Mouse (Mus musculus) CH12.LX (cell line): ENCODE measurements around the gene Abhd2.

Experiments used
- BHLHE40 ChIP-seq: IDR thresholded peaks from 2 replicates; pipeline ENCODE4 v1.6.1; 2011; ENCODE audit warnings: mild to moderate bottlenecking, low read depth, low read length, improper control_type of control experiment
- CTCF ChIP-seq, 2 experiments: IDR thresholded peaks in 1 of 2; conservative IDR thresholded peaks in 1 of 2; 2 replicates each; pipeline ENCODE4 v1.5.1; 2011 to 2012; ENCODE audit warnings: low read depth in 2 of 2, low read length in 2 of 2, improper control_type of control experiment in 1 of 2, inconsistent platforms in 1 of 2, mild to moderate bottlenecking in 1 of 2, moderate library complexity in 1 of 2
- EP300 ChIP-seq: IDR thresholded peaks from 2 replicates; pipeline ENCODE4 v1.6.1; 2011; ENCODE audit warnings: low read length, improper control_type of control experiment
- IRF4 ChIP-seq: IDR thresholded peaks from 2 replicates; pipeline ENCODE4 v1.6.1; 2014; ENCODE audit warnings: low read depth, mild to moderate bottlenecking, inconsistent platforms, low read length, improper control_type of control experiment
- KAT2A ChIP-seq: IDR thresholded peaks from 2 replicates; pipeline ENCODE4 v1.6.1; 2012; ENCODE audit warnings: low read length, improper control_type of control experiment, inconsistent platforms; ENCODE audit not compliant: insufficient replicate concordance
- MAFK ChIP-seq: IDR thresholded peaks from 2 replicates; pipeline ENCODE4 v1.6.1; 2011; ENCODE audit warnings: low read length, improper control_type of control experiment; ENCODE audit not compliant: insufficient replicate concordance
- MYC ChIP-seq: IDR thresholded peaks from 2 replicates; pipeline ENCODE4 v1.6.1; 2011; ENCODE audit warnings: low read depth, mild to moderate bottlenecking, improper control_type of control experiment, low read length
- NRF1 ChIP-seq: IDR thresholded peaks from 2 replicates; pipeline ENCODE4 v1.6.1; 2014; ENCODE audit warnings: low read depth, mild to moderate bottlenecking, inconsistent platforms, low read length, improper control_type of control experiment, moderate library complexity
- POLR2A ChIP-seq: IDR thresholded peaks from 2 replicates; pipeline ENCODE4 v1.6.1; 2011; ENCODE audit warnings: low read depth, mild to moderate bottlenecking, improper control_type of control experiment, low read length
- SIN3A ChIP-seq: IDR thresholded peaks from 2 replicates; pipeline ENCODE4 v1.6.1; 2012; ENCODE audit warnings: low read length, improper control_type of control experiment, inconsistent platforms
- SMC3 ChIP-seq: IDR thresholded peaks from 2 replicates; pipeline ENCODE4 v1.6.1; 2011; ENCODE audit warnings: low read depth, low read length, improper control_type of control experiment
- UBTF ChIP-seq: IDR thresholded peaks from 2 replicates; pipeline ENCODE4 v1.6.1; 2012; ENCODE audit warnings: low read depth, mild to moderate bottlenecking, inconsistent platforms, low read length, improper control_type of control experiment, moderate library complexity
- ZMIZ1 ChIP-seq: IDR thresholded peaks from 2 replicates; pipeline ENCODE4 v1.6.1; 2012; ENCODE audit warnings: low read depth, mild to moderate bottlenecking, inconsistent platforms, low read length, improper control_type of control experiment
- ZNF384 ChIP-seq: IDR thresholded peaks from 2 replicates; pipeline ENCODE4 v1.6.1; 2012; ENCODE audit warnings: low read depth, low read length, improper control_type of control experiment, inconsistent platforms

DNA sequence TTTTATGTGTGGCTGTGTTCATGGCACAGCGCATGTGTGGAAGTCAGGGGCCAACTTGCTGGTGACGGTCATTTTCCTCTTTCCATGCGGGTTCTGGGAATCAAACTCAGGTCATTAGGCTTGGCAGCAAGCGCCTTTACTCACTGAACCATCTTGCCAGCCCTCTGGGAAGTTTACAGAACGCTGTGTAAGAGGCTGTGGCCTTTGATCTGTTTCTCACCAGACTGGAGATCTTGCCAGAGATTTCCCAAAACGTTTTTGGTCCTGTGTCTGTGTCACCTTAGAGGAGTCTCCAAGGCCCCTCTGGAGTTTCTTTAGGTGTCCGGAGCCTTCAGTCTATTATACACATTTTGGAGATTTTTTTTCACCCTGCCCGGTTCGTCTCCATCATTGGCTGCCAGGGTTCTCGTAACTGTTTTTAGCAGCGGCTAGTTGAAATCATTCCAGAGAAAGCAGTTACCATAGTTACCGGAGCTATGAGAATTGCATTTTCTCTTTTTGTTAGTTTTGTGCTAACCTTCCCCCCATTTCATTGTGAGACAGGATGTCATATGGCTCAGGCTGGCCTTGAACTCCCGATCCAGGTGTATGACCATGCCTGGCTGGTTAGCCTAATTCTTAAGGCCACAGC lies 22.3 kb downstream of the Abhd2 start:
- TF ChIP-seq POLR2A (no peak), SIN3A (no peak), EP300 (no peak), MAFK (no peak), CTCF (conservative IDR thresholded peaks at IDR 0.05 in 1 of 2, IDR thresholded peaks at IDR 0.05 in 1 of 2; ENCODE audit: low read depth in 2 of 2, low read length in 2 of 2) (no peak), BHLHE40 (no peak), ZMIZ1 (no peak), NRF1 (no peak), KAT2A (no peak), SMC3 (no peak), MYC (no peak), IRF4 (no peak), UBTF (no peak), ZNF384 (no peak)
